Mouse (Mus musculus) heart, postnatal 0 days (tissue): ENCODE results near the gene Tnnt2. TPM values are rescaled to one million over a fixed set of nuclear protein-coding genes. Genes with fewer than 3 reads are reported as not detected.
A peak's percentile ranks its signal among the peaks of the same experiment; 100 is the strongest.

Experiments used
- ATAC-seq: fragments of 200-750 bp; cut with Nextera tagmentation; 2 replicates; pipeline ENCODE4 v1.8.0; 2017; ENCODE audit warnings: low read depth, moderate number of reproducible peaks, moderate library complexity; ENCODE audit not compliant: insufficient read depth
- DNase-seq: peaks from one replicate; pipeline ENCODE4 v3.0.0-alpha.2; 2016; ENCODE audit warnings: low spot score
- H3K27ac ChIP-seq: fragments of 300-500 bp; sonication (generic); 2 replicates; pipeline ENCODE4 v1.5.1; 2014; ENCODE audit warnings: low read depth, mild to moderate bottlenecking
- H3K27me3 ChIP-seq: fragments of 300-500 bp; sonication (generic); 2 replicates; pipeline ENCODE4 v1.6.1; 2014; ENCODE audit warnings: low read length, mixed read lengths; ENCODE audit not compliant: control insufficient read depth, insufficient read depth
- H3K36me3 ChIP-seq: fragments of 300-500 bp; sonication (generic); replicated peaks from 2 replicates; pipeline ENCODE4 v1.6.1; 2014; ENCODE audit warnings: low read length, mixed read lengths; ENCODE audit not compliant: control insufficient read depth, insufficient read depth
- H3K4me1 ChIP-seq: fragments of 300-500 bp; sonication (generic); 2 replicates; pipeline ENCODE4 v1.6.1; 2014; ENCODE audit warnings: antibody characterized with exemption; ENCODE audit not compliant: control insufficient read depth, insufficient read depth
- H3K4me2 ChIP-seq: fragments of 300-500 bp; sonication (generic); 2 replicates; pipeline ENCODE4 v1.6.1; 2014; ENCODE audit warnings: low read depth, mild to moderate bottlenecking, low read length, moderate library complexity
- H3K4me3 ChIP-seq: fragments of 300-500 bp; sonication (generic); 2 replicates; pipeline ENCODE4 v1.5.1; 2014; ENCODE audit warnings: low read depth, low read length
- H3K9ac ChIP-seq: fragments of 300-500 bp; sonication (generic); replicated peaks from 2 replicates; pipeline ENCODE4 v1.6.1; 2014; ENCODE audit warnings: low read depth, low read length, mixed read lengths
- H3K9me3 ChIP-seq: fragments of 300-500 bp; sonication (generic); replicated peaks from 2 replicates; pipeline ENCODE4 v1.6.1; 2016; ENCODE audit warnings: low read length; ENCODE audit not compliant: control insufficient read depth
- CTCF ChIP-seq: IDR thresholded peaks from 2 replicates; pipeline ENCODE4 v1.5.1; 2016; ENCODE audit warnings: antibody characterized with exemption, control low read depth, low read depth
- EP300 ChIP-seq: IDR thresholded peaks from 2 replicates; pipeline ENCODE4 v1.6.1; 2016; ENCODE audit warnings: antibody characterized with exemption, low read depth
- WGBS: fragments of 180-500 bp; shearing (Covaris S2); extraction: QIAGEN DNeasy Blood & Tissue Kit; methylation state at CpG from one replicate; pipeline ENCODE4 v1.1.7; 2014; 5-methylcytosine and 5-hydroxymethylcytosine counted together
- polyA plus RNA-seq: library from polyadenylated mRNA; unstranded; fragments of >200 nt; fragmentation: Nextera tagmentation; extraction: Ambion mirVana; gene quantifications from 2 replicates; pipeline ENCODE4 v1.2.1, GENCODE M21; 2015
- total RNA-seq: library from RNA; depleted of rRNA; stranded (reverse); fragments of >200 nt; gene quantifications from 2 replicates; pipeline ENCODE4 v1.2.3, GENCODE M21; 2014; ENCODE audit warnings: low replicate concordance; rRNA removed

Gene Tnnt2
- total RNA-seq = 1,865 and 1,929 TPM in 2 replicates
- 13,184 and 14,025 TPM in 2 replicates for polyA plus RNA-seq

DNA sequence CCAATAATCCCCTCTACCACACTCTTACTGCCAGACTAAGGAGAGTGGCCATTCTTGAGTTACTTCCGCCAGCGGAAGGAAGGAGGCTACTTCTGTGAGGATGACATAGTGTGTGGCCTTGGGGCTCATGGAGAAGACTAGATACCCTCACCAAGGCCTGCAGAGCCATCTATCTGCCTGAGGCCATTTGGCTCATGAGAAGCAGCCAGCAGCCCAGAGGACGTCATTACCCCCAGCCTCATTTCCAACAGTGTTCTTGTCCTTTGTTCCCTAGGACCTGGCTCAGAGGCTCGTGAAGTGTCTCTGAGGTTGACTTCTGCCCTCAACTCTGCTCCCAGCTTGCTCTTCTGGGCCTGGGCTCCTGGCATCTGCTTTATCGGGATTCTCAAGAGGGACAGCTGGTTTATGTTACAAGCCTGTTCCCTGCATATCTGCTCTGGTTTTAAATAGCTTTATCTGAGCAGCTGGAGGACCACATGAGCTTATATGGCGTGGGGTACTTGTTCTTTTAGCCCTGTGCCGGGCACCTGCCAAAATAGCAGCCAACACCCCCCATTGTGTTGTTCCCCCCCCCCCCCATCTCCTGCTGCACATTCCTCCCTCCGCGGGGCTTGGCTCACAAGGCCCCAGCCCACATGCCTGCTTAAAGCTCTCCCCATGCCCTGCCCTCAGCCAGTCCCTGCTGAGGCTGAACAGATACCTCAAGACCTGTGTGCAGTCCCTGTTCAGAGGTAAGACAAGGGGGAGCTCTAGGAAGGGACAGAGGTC, at the start of gene Tnnt2:
Tnnt2 (plus strand) TSS at position 639 of the 768 bp plus-strand sequence.
- Histone ChIP-seq H3K9ac (peak within 1 kb of the TSS; percentile 88), H3K4me2 (peak within 1 kb of the TSS; percentile 59), H3K9me3 (no peaks in the 10 kb centered on the region), H3K36me3 (peaks cover 20% of the 10 kb centered on the region; the same call in 1 of the 2 replicates), H3K27ac (peak within 1 kb of the TSS; percentile 98), H3K4me1 (peaks cover 37% of the 10 kb centered on the region), H3K27me3 (no peaks in the 10 kb centered on the region), H3K4me3 (peak within 1 kb of the TSS; percentile 56)
- 17% methylated on average over 9 of the region's 9 CpGs for WGBS
- TF ChIP-seq CTCF (no peak), EP300 (peak; percentile 100)
- peak; percentile 84 for ATAC-seq
- peak; percentile 97 for DNase-seq

DNA sequence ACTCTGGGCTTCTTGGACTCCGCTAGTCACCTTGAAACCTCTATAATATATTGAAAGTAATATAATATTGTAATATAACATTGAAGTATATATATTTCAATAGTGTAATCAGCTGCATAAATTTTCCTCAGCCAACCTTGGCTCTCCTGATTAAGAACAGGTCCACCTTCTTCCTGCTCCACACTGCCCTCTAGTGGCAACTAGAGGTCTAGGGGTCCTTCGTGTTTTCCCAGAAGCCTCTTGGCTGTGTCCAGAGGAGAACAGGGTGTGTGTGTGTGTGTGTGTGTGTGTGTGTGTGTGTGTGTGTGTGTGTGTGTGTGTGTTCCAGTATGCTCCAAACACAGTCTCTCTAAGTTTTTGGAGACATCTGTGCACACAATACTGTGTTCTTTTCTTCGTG, 48.4 kb upstream of the Tnnt2 start:
- 47% methylated on average over 3 of the region's 3 CpGs for WGBS
- ATAC-seq = peak; percentile 28; the same call in 1 of the 2 replicates

DNA sequence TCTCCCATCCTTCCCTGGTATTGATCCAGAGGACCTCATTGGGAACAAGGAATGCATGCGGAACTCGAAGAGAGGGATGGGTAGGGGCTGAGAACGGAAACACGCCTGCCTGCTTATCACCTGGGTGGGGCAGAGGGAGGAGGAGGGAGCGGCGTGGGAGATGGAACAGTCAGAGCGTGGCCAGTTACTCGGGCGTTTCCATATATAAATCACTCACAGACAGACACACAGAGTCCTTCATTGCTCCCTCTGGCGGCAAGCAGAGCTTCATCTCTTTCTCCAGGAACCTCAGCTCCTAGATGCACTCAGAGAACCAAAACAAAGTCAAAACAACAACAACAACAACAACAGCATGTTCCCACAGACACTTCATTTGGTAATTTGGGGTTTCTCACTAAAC, 47.4 kb upstream of the Tnnt2 start:
- Histone ChIP-seq H3K9ac (no peak overlapping the region), H3K27me3 (no peaks in the 10 kb centered on the region), H3K9me3 (no peaks in the 10 kb centered on the region), H3K4me1 (peaks cover 19% of the 10 kb centered on the region), H3K36me3 (no peaks in the 10 kb centered on the region), H3K4me3 (no peak overlapping the region), H3K27ac (peak overlapping the region; percentile 57), H3K4me2 (peak overlapping the region; percentile 22; the same call in 1 of the 2 replicates)
- peak; percentile 28; the same call in 1 of the 2 replicates for ATAC-seq
- TF ChIP-seq EP300 (no peak), CTCF (peak; percentile 62)
- DNase-seq = no peak
- WGBS = 4% methylated on average over 10 of the region's 10 CpGs

More for the DNA sequence above, 48.4 kb upstream of the Tnnt2 start:
- no peaks in the 10 kb centered on the region for H3K36me3 ChIP-seq
- peak; percentile 93 for TF ChIP-seq CTCF
- no peak for TF ChIP-seq EP300
- H3K4me3 ChIP-seq = no peak overlapping the region
- no peak overlapping the region for H3K4me2 ChIP-seq
- H3K4me1 ChIP-seq = peaks cover 13% of the 10 kb centered on the region
- H3K9ac ChIP-seq = no peak overlapping the region
- DNase-seq = no peak
- peak overlapping the region; percentile 57 for H3K27ac ChIP-seq
- H3K27me3 ChIP-seq = no peaks in the 10 kb centered on the region
- no peaks in the 10 kb centered on the region for H3K9me3 ChIP-seq

DNA sequence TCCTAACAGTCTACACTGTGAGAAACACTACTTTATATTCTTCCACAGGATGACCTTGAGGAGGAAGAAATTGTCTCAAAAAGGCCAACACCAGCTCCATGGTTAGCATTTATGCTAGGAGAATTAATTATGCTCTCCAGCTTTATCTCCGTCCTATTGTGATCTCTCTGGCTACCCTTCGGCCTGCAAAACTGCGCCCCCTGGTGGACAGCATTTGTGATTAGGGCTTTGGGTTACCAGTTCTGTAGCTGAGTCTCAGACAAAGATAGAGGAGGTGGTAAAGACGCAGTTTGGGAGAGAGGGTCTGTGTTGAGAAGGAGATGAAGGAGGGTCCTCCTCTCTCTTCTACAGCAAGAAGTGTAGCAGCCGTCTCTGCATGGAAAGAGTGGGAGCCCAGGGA, 46.3 kb upstream of the Tnnt2 start:
- no peaks in the 10 kb centered on the region for H3K36me3 ChIP-seq
- H3K27me3 ChIP-seq = no peaks in the 10 kb centered on the region
- no peak overlapping the region for H3K4me2 ChIP-seq
- peak; percentile 32; the same call in 1 of the 2 replicates for ATAC-seq
- peak overlapping the region; percentile 23; the same call in 1 of the 2 replicates for H3K27ac ChIP-seq
- 10% methylated on average over 5 of the region's 5 CpGs for WGBS
- H3K4me3 ChIP-seq = no peak overlapping the region
- no peaks in the 10 kb centered on the region for H3K9me3 ChIP-seq
- H3K4me1 ChIP-seq = peaks cover 29% of the 10 kb centered on the region
- no peak for DNase-seq
- H3K9ac ChIP-seq = no peak overlapping the region
- TF ChIP-seq EP300 = no peak
- peak; percentile 97 for TF ChIP-seq CTCF

DNA sequence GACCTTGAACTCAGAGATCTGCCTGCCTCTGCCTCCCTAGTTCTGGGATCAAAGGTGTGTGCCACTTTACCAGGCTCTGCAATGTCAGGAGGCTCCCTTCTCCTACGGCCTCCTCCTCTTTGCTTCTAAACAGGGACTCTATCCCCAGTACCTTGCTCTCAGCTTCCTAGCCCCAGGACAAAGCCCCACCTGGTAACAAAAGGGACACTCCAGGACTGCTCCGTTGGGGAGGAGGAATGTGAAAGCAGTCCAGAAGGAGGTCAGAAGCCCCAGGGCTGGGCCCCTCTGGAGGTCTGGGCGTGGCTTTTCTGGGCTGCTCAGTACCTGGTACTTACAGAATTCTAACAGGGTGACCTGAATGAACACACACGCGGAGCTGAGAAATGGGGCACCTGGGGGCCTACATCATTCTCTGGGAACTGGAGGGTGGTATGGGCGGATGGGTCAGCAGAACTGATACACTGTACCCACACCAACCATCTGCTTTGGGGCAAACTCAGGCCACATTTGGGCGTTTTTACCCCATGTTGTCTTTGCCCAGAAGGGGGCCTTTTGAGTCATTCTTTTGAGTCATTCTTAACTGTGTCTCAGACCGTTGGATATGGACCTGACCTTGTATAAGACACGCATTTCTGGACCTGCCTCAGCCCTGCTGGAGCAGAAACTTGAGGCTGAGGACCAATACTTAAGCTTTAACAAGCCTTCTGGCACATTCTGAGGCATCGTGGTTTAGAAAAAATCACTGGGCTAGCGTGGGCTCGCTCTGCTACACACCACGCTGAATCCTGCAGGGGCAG, 43.8 kb upstream of the Tnnt2 start:
- Histone ChIP-seq H3K36me3 (no peaks in the 10 kb centered on the region), H3K4me2 (no peak overlapping the region), H3K9me3 (no peaks in the 10 kb centered on the region), H3K9ac (no peak overlapping the region), H3K4me1 (peaks cover 54% of the 10 kb centered on the region), H3K4me3 (no peak overlapping the region), H3K27ac (no peak overlapping the region), H3K27me3 (no peaks in the 10 kb centered on the region)
- DNase-seq (no peak), ATAC-seq (no peak)
- TF ChIP-seq EP300 (no peak), CTCF (no peak)
- 82% methylated on average over 13 of the region's 13 CpGs for WGBS
